Mouse (Mus musculus) intestine, embryonic 16.5 days (tissue): ENCODE measurements at regions not wholly inside any gene's neighbourhood (a gene's known extent, or its start where the extent isn't known, plus 50 kb on each side); places are given as distances from the start of the nearest gene placed in this dataset.

Experiments used
- ATAC-seq: fragments of 200-750 bp; cut with Nextera tagmentation; 2 replicates; pipeline ENCODE4 v1.8.0; 2017; ENCODE audit warnings: moderate TSS enrichment, moderate library complexity
- H3K27ac ChIP-seq: fragments of 300-500 bp; sonication (generic); 2 replicates; pipeline ENCODE4 v1.5.1; 2014; ENCODE audit warnings: mild to moderate bottlenecking, low read length
- H3K27me3 ChIP-seq: fragments of 300-500 bp; sonication (generic); replicated peaks from 2 replicates; pipeline ENCODE4 v1.6.1; 2014; ENCODE audit warnings: low read length, control low read depth, mixed read lengths; ENCODE audit not compliant: control insufficient read depth, insufficient read depth
- H3K36me3 ChIP-seq: fragments of 300-500 bp; sonication (generic); 2 replicates; pipeline ENCODE4 v1.6.1; 2014; ENCODE audit warnings: low read length, control low read depth; ENCODE audit not compliant: control insufficient read depth, insufficient read depth
- H3K4me1 ChIP-seq: fragments of 300-500 bp; sonication (generic); 2 replicates; pipeline ENCODE4 v1.6.1; 2014; ENCODE audit warnings: low read length, control low read depth, mixed read lengths; ENCODE audit not compliant: control insufficient read depth, insufficient read depth
- H3K4me2 ChIP-seq: fragments of 300-500 bp; sonication (generic); 2 replicates; pipeline ENCODE4 v1.6.1; 2014; ENCODE audit warnings: low read depth, low read length, control low read depth
- H3K4me3 ChIP-seq: fragments of 300-500 bp; sonication (generic); 2 replicates; pipeline ENCODE4 v1.5.1; 2014; ENCODE audit warnings: mild to moderate bottlenecking, low read length
- H3K9ac ChIP-seq: fragments of 300-500 bp; sonication (generic); 2 replicates; pipeline ENCODE4 v1.6.1; 2014; ENCODE audit warnings: low read depth, low read length
- H3K9me3 ChIP-seq: fragments of 300-500 bp; sonication (generic); 2 replicates; pipeline ENCODE4 v1.6.1; 2016; ENCODE audit warnings: low read length, control low read depth; ENCODE audit not compliant: control insufficient read depth
- WGBS: fragments of 180-500 bp; shearing (Covaris S2); extraction: QIAGEN DNeasy Blood & Tissue Kit; methylation state at CpG from one replicate; pipeline ENCODE4 v1.1.7; 2014; 5-methylcytosine and 5-hydroxymethylcytosine counted together

GRCm38 (mm10) chr2:166261065-166261464 is 105.6 kb upstream of the Sulf2 start:
- Histone ChIP-seq H3K9me3 (no peaks in the 10 kb centered on the region), H3K36me3 (no peaks in the 10 kb centered on the region), H3K4me3 (no peak overlapping the region), H3K4me2 (no peak overlapping the region), H3K4me1 (peaks cover 7% of the 10 kb centered on the region), H3K27ac (no peak overlapping the region), H3K9ac (no peak overlapping the region), H3K27me3 (no peaks in the 10 kb centered on the region)
- 58% methylated on average over 7 of the region's 7 CpGs for WGBS
- ATAC-seq, result no peak

DNA sequence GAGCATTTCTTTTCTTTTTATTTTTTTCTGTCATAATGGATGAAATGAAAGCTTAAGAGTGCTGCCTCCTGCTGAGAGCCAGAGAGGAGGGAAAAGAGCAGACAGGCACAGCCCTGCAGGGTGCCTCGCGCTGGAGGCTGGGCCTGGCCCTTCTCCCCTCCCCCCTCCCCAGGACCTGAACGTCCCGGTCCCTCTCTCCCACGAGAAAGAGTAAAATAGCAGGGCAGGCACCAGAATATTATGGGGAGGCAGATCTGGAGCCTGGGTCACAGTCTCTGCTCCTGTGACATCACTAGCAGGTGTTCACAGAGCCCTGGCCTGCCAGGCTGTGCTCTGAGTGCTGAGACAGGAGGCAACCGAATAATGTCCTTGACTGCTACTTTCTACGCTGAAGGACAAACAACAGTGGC is 103.3 kb upstream of the Sulf2 start:
- no peak overlapping the region for H3K27ac ChIP-seq
- WGBS, result 21% methylated on average over 7 of the region's 7 CpGs
- H3K9ac ChIP-seq, result no peak overlapping the region
- H3K4me3 ChIP-seq, result no peak overlapping the region
- H3K4me2 ChIP-seq, result no peak overlapping the region
- peaks cover 7% of the 10 kb centered on the region for H3K4me1 ChIP-seq
- H3K27me3 ChIP-seq, result no peaks in the 10 kb centered on the region
- ATAC-seq, result no peak
- no peaks in the 10 kb centered on the region for H3K36me3 ChIP-seq
- H3K9me3 ChIP-seq, result no peaks in the 10 kb centered on the region

DNA sequence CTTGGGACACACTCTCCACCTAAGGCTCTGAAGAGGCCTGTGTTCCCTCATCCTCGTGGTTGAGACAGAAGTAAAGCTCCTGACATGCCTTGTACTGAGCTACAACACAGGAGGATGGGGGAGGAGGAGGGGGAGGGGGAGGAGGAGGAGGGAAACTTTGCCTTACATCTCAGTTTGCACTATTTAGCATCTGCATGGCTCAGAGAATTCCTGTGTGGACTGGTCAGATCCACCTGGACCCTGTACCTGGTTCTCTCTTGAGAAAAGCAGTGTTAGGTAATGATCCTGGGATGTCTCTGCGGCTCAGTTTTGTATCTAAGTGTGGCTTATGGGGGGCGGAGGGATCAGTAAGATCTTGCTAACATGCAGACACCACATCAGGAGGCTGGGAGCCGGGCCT is 102.2 kb upstream of the Sulf2 start:
- H3K27ac ChIP-seq, result no peak overlapping the region
- H3K4me1 ChIP-seq, result peaks cover 7% of the 10 kb centered on the region
- H3K9me3 ChIP-seq, result no peaks in the 10 kb centered on the region
- no peak overlapping the region for H3K4me3 ChIP-seq
- no peaks in the 10 kb centered on the region for H3K27me3 ChIP-seq
- H3K36me3 ChIP-seq, result no peaks in the 10 kb centered on the region
- ATAC-seq, result no peak
- H3K9ac ChIP-seq, result no peak overlapping the region
- WGBS, result 63% methylated on average over 4 of the region's 4 CpGs
- H3K4me2 ChIP-seq, result no peak overlapping the region

GRCm38 (mm10) chr2:166256193-166256592 is 100.7 kb upstream of the Sulf2 start:
- no peak for ATAC-seq
- H3K36me3 ChIP-seq, result no peaks in the 10 kb centered on the region
- H3K4me3 ChIP-seq, result no peak overlapping the region
- no peaks in the 10 kb centered on the region for H3K9me3 ChIP-seq
- no peaks in the 10 kb centered on the region; the same call in 1 of the 2 replicates for H3K4me1 ChIP-seq
- H3K27me3 ChIP-seq, result no peaks in the 10 kb centered on the region
- no peak overlapping the region for H3K9ac ChIP-seq
- H3K27ac ChIP-seq, result no peak overlapping the region
- WGBS, result 88% methylated on average over 10 of the region's 10 CpGs
- H3K4me2 ChIP-seq, result no peak overlapping the region

- Histone ChIP-seq H3K4me1 (peaks cover 8% of the 10 kb centered on the region), H3K9ac (no peak overlapping the region), H3K4me3 (no peak overlapping the region), H3K4me2 (no peak overlapping the region), H3K27me3 (no peaks in the 10 kb centered on the region), H3K36me3 (no peaks in the 10 kb centered on the region), H3K9me3 (no peaks in the 10 kb centered on the region), H3K27ac (no peak overlapping the region)
- ATAC-seq, result no peak
- WGBS, result 84% methylated on average over 6 of the region's 6 CpGs
These were observed 99.1 kb upstream of the Sulf2 start for GRCm38 (mm10) chr2:166254581-166254980.

- no peak for ATAC-seq
- H3K4me3 ChIP-seq, result no peak overlapping the region
- H3K27ac ChIP-seq, result no peak overlapping the region
- H3K36me3 ChIP-seq, result no peaks in the 10 kb centered on the region
- no peaks in the 10 kb centered on the region for H3K27me3 ChIP-seq
- H3K9me3 ChIP-seq, result no peaks in the 10 kb centered on the region
- H3K4me2 ChIP-seq, result no peak overlapping the region
- H3K4me1 ChIP-seq, result peaks cover 15% of the 10 kb centered on the region
- no peak overlapping the region for H3K9ac ChIP-seq
- WGBS, result 86% methylated on average over 3 of the region's 3 CpGs
These were observed 96.6 kb upstream of the Sulf2 start for GRCm38 (mm10) chr2:166252107-166252506.

GRCm38 (mm10) chr2:166251421-166251820 is 96.0 kb upstream of the Sulf2 start:
- Histone ChIP-seq H3K9ac (no peak overlapping the region), H3K4me2 (no peak overlapping the region), H3K4me1 (peaks cover 18% of the 10 kb centered on the region), H3K27ac (no peak overlapping the region), H3K27me3 (no peaks in the 10 kb centered on the region), H3K9me3 (no peaks in the 10 kb centered on the region), H3K36me3 (no peaks in the 10 kb centered on the region), H3K4me3 (no peak overlapping the region)
- 64% methylated on average over 5 of the region's 5 CpGs for WGBS
- ATAC-seq, result peak; percentile 34; the same call in 1 of the 2 replicates

GRCm38 (mm10) chr2:166250571-166250970 is 95.1 kb upstream of the Sulf2 start:
- no peak for ATAC-seq

GRCm38 (mm10) chr2:166249338-166249950 is 94.0 kb upstream of the Sulf2 start:
- Histone ChIP-seq H3K4me1 (peaks cover 18% of the 10 kb centered on the region), H3K9me3 (no peaks in the 10 kb centered on the region), H3K27ac (peak overlapping the region; percentile 1; the same call in 1 of the 2 replicates), H3K9ac (no peak overlapping the region), H3K4me3 (no peak overlapping the region), H3K4me2 (no peak overlapping the region), H3K27me3 (no peaks in the 10 kb centered on the region), H3K36me3 (no peaks in the 10 kb centered on the region)
- WGBS, result 26% methylated on average over 7 of the region's 7 CpGs
- ATAC-seq, result no peak

More at GRCm38 (mm10) chr2:166250571-166250970, 95.1 kb upstream of the Sulf2 start:
- no peaks in the 10 kb centered on the region for H3K27me3 ChIP-seq
- 78% methylated on average over 10 of the region's 10 CpGs for WGBS
- no peaks in the 10 kb centered on the region for H3K36me3 ChIP-seq
- H3K9me3 ChIP-seq, result no peaks in the 10 kb centered on the region
- peaks cover 18% of the 10 kb centered on the region for H3K4me1 ChIP-seq
- no peak overlapping the region for H3K4me3 ChIP-seq
- no peak overlapping the region for H3K9ac ChIP-seq
- no peak overlapping the region for H3K27ac ChIP-seq
- H3K4me2 ChIP-seq, result no peak overlapping the region
